Mouse (Mus musculus) forebrain, postnatal 0 days (tissue): ENCODE data around the gene Esf1. TPM values are rescaled to one million over a fixed set of nuclear protein-coding genes. Genes with fewer than 3 reads are reported as not detected.

ENCODE experiments used
- ATAC-seq: fragments of 200-750 bp; cut with Nextera tagmentation; 2 replicates; pipeline ENCODE4 v1.8.0; 2017; ENCODE audit warnings: mild to moderate bottlenecking, moderate library complexity
- DNase-seq: peaks from one replicate; pipeline ENCODE4 v3.0.0-alpha.2; 2015
- H3K27ac ChIP-seq: fragments of 300-500 bp; sonication (generic); 2 replicates; pipeline ENCODE4 v1.5.1; 2014; ENCODE audit warnings: low read depth, mild to moderate bottlenecking, antibody characterized with exemption, low read length, moderate library complexity, mixed read lengths
- H3K27me3 ChIP-seq: fragments of 300-500 bp; sonication (generic); 2 replicates; pipeline ENCODE4 v1.6.1; 2014; ENCODE audit warnings: mild to moderate bottlenecking, low read length, mixed read lengths; ENCODE audit not compliant: insufficient read depth
- H3K36me3 ChIP-seq: fragments of 300-500 bp; sonication (generic); 2 replicates; pipeline ENCODE4 v1.6.1; 2014; ENCODE audit warnings: mild to moderate bottlenecking, moderate library complexity; ENCODE audit not compliant: insufficient read depth
- H3K4me1 ChIP-seq: fragments of 300-500 bp; sonication (generic); 2 replicates; pipeline ENCODE4 v1.6.1; 2014; ENCODE audit warnings: antibody characterized with exemption; ENCODE audit not compliant: insufficient read depth
- H3K4me2 ChIP-seq: fragments of 300-500 bp; sonication (generic); 2 replicates; pipeline ENCODE4 v1.6.1; 2014; ENCODE audit warnings: low read depth, mild to moderate bottlenecking, moderate library complexity
- H3K4me3 ChIP-seq: fragments of 300-500 bp; sonication (generic); 2 replicates; pipeline ENCODE4 v1.5.1; 2014; ENCODE audit warnings: low read depth, low read length, mixed read lengths
- H3K9ac ChIP-seq: fragments of 300-500 bp; sonication (generic); 2 replicates; pipeline ENCODE4 v1.6.1; 2014; ENCODE audit warnings: mild to moderate bottlenecking
- H3K9me3 ChIP-seq: fragments of 300-500 bp; sonication (generic); 2 replicates; pipeline ENCODE4 v1.6.1; 2016; ENCODE audit warnings: low read length
- CTCF ChIP-seq: sonication (generic); IDR thresholded peaks from 2 replicates; pipeline ENCODE4 v1.5.1; 2016; ENCODE audit warnings: antibody characterized with exemption, control low read depth, low read depth
- WGBS: fragments of 180-500 bp; shearing (Covaris S2); extraction: QIAGEN DNeasy Blood & Tissue Kit; methylation state at CpG from one replicate; pipeline ENCODE4 v1.1.7; 2014; 5-methylcytosine and 5-hydroxymethylcytosine counted together
- polyA plus RNA-seq: library from polyadenylated mRNA; unstranded; fragments of >200 nt; fragmentation: Nextera tagmentation; extraction: Ambion mirVana; gene quantifications from 2 replicates; pipeline ENCODE4 v1.2.1, GENCODE M21; 2015
- total RNA-seq: library from RNA; depleted of rRNA; stranded (reverse); fragments of >200 nt; gene quantifications from 2 replicates; pipeline ENCODE4 v1.2.3, GENCODE M21; 2014; rRNA removed

Gene Esf1
- total and polyA plus RNA-seq, 2 experiments from 2014 or later = 14.9 to 20.0 TPM

- TF ChIP-seq CTCF = no peak
- Histone ChIP-seq H3K4me1 (no peaks in the 10 kb centered on the region), H3K4me3 (no peak overlapping the region), H3K4me2 (no peak overlapping the region), H3K36me3 (no peaks in the 10 kb centered on the region), H3K27ac (no peak overlapping the region), H3K9me3 (no peaks in the 10 kb centered on the region), H3K27me3 (no peaks in the 10 kb centered on the region), H3K9ac (no peak overlapping the region)
- ATAC-seq = no peak
- no peak for DNase-seq
- 84% methylated on average over 3 of the region's 3 CpGs for WGBS
Measured at GRCm38 (mm10) chr2:140075150-140075549, 95.2 kb downstream of the Esf1 start.

Other genes starting within 250 kb of the Esf1 start
- 25.0 and 26.4 TPM in 2 replicates for gene Tasp1, start 103.8 kb downstream of the Esf1 start, total RNA-seq
- gene Tasp1, start 103.8 kb downstream of the Esf1 start, polyA plus RNA-seq = 19.1 and 23.6 TPM in 2 replicates
- gene Gm17374, start 18.5 kb downstream of the Esf1 start, total RNA-seq = not detected in 2 replicates
- not detected in 2 replicates for gene Gm17374, start 18.5 kb downstream of the Esf1 start, polyA plus RNA-seq
- gene Ndufaf5, start 85 bp upstream of the Esf1 start, total RNA-seq = 53.6 and 63.1 TPM in 2 replicates
- 54.6 and 65.3 TPM in 2 replicates for gene Ndufaf5, start 85 bp upstream of the Esf1 start, polyA plus RNA-seq
- not detected in 2 replicates for gene Sel1l2, start 219.1 kb upstream of the Esf1 start, total RNA-seq
- not detected in 2 replicates for gene Sel1l2, start 219.1 kb upstream of the Esf1 start, polyA plus RNA-seq
- gene Macrod2, start 224.7 kb upstream of the Esf1 start, total RNA-seq = 49.7 and 71.9 TPM in 2 replicates
- gene Macrod2, start 224.7 kb upstream of the Esf1 start, polyA plus RNA-seq = 80.7 and 99.9 TPM in 2 replicates